Mouse (Mus musculus): Measurements from ENCODE around the gene Ncapg2.

DNA sequence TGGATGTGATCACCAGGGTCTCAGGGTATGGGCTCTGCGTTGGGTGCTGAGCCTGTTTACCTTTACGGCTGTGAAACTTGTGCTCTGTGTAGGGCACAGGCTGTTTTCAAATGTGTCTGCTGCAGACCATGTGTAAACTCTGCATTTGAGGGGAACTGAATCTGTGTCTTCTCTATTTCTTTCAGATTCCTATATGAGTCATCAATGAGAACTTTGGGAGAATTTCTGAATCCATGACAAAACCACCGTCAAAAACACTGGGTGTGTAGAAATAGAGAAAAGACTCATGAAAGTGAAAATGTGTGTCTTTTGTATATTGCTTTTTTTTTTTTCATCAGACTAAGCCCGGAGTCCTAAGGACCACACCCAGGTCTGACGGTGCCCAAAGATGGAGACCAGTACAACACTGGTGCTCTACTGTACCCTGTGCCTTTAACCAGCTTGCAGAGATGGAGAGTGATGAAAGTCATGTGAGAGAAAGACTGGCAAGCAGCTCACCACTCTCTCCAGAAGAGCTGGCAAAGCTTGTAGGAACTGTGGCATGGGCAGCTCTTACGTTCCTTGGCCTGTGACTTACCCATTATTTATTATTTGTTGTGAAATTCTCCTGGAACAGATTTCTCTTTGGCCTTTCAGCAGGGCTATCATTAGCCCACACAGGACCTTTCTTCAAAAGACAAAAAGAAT is 55.3 kb downstream of the Ncapg2 start:
- TF ChIP-seq POLR2A (IDR thresholded peaks at IDR 0.05; ENCODE audit: control insufficient read depth in 1 of 2, insufficient read depth in 1 of 2, low read depth in 1 of 2, low read length in 2 of 2, poor library complexity in 1 of 2) (no peak), CTCF (IDR thresholded peaks at IDR 0.05 in 2 of 3, conservative IDR thresholded peaks at IDR 0.05 in 1 of 3; ENCODE audit: control insufficient read depth in 1 of 3, insufficient read depth in 1 of 3, low read depth in 2 of 3, low read length in 3 of 3, poor library complexity in 1 of 3, severe bottlenecking in 1 of 3) (no peak), POLR2AphosphoS2 (IDR thresholded peaks at IDR 0.05; ENCODE audit: low read length) (no peak), TCF12 (IDR thresholded peaks at IDR 0.05; ENCODE audit: low read depth, low read length) (no peak), USF1 (IDR thresholded peaks at IDR 0.05; ENCODE audit: low read depth, low read length) (no peak), EP300 (IDR thresholded peaks at IDR 0.05; ENCODE audit: low read depth in 1 of 2, low read length in 2 of 2) (no peak)

All from MEL (cell line).